Mouse (Mus musculus) bone marrow, adult 2 months (tissue): Measurements from ENCODE around the gene Wiz.

Source experiments
- CTCF ChIP-seq: fragments of 200-500 bp; IDR thresholded peaks from 2 replicates; pipeline ENCODE4 v1.5.1; 2011; ENCODE audit warnings: low read length, control low read depth; ENCODE audit not compliant: control insufficient read depth, insufficient read depth
- POLR2A ChIP-seq: fragments of 200-500 bp; IDR thresholded peaks from 2 replicates; pipeline ENCODE4 v1.6.1; 2011; ENCODE audit warnings: low read depth, mild to moderate bottlenecking, control low read depth, low read length, borderline replicate concordance; ENCODE audit not compliant: control insufficient read depth

DNA sequence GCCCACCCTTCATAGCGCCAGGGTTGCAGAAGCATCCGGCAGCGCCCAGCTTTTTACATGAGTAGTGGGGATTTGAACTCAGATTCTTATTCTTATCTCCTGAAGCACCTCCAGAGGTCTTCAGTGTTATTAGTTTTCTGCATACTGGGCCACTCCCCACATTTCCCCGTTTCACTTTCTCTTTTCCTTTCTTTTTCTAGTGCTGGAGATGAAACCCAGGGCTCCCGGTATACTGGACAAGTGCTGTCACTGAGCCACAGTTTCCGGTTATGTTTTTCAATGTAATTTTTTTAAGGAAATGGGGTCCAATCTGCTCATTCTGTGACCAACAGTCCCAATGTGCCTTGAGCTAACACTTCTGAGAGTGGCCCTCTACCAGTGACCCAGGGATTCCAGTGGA, 22.7 kb upstream of the Wiz start:
- no peak for TF ChIP-seq POLR2A
- no peak for TF ChIP-seq CTCF
